Mouse (Mus musculus) limb, embryonic 12.5 days (tissue): ENCODE data around the gene 9130213A22Rik. TPM values are rescaled to one million over a fixed set of nuclear protein-coding genes. Genes with fewer than 3 reads are reported as not detected.

Experiments used
- ATAC-seq: fragments of 200-750 bp; cut with Nextera tagmentation; 2 replicates; pipeline ENCODE4 v1.8.0; 2017; ENCODE audit warnings: low read depth, moderate TSS enrichment; ENCODE audit not compliant: insufficient number of reproducible peaks, insufficient read depth, low FRiP score, low TSS enrichment
- H3K27ac ChIP-seq: fragments of 300-500 bp; sonication (generic); 2 replicates; pipeline ENCODE4 v1.5.1; 2016; ENCODE audit warnings: mild to moderate bottlenecking, moderate library complexity
- H3K27me3 ChIP-seq: fragments of 300-500 bp; sonication (generic); 2 replicates; pipeline ENCODE4 v1.6.1; 2016; ENCODE audit warnings: mild to moderate bottlenecking, moderate library complexity
- H3K36me3 ChIP-seq: fragments of 300-500 bp; sonication (generic); 2 replicates; pipeline ENCODE4 v1.6.1; 2016; ENCODE audit warnings: mild to moderate bottlenecking, moderate library complexity
- H3K4me1 ChIP-seq: fragments of 300-500 bp; sonication (generic); replicated peaks from 2 replicates; pipeline ENCODE4 v1.6.1; 2016
- H3K4me2 ChIP-seq: fragments of 300-500 bp; sonication (generic); 2 replicates; pipeline ENCODE4 v1.6.1; 2016; ENCODE audit warnings: mild to moderate bottlenecking, moderate library complexity
- H3K4me3 ChIP-seq: fragments of 300-500 bp; sonication (generic); replicated peaks from 2 replicates; pipeline ENCODE4 v1.5.1; 2016; ENCODE audit warnings: mild to moderate bottlenecking
- H3K9ac ChIP-seq: fragments of 300-500 bp; sonication (generic); replicated peaks from 2 replicates; pipeline ENCODE4 v1.6.1; 2016; ENCODE audit warnings: mild to moderate bottlenecking, moderate library complexity
- H3K9me3 ChIP-seq: fragments of 300-500 bp; sonication (generic); 2 replicates; pipeline ENCODE4 v1.6.1; 2016; ENCODE audit warnings: mild to moderate bottlenecking, moderate library complexity
- WGBS: fragments of 180-500 bp; shearing (Covaris S2); methylation state at CpG from one replicate; pipeline ENCODE4 v1.1.7; 2016; 5-methylcytosine and 5-hydroxymethylcytosine counted together
- polyA plus RNA-seq: library from polyadenylated mRNA; unstranded; fragments of >200 nt; fragmentation: Nextera tagmentation; extraction: Ambion mirVana; gene quantifications from 2 replicates; pipeline ENCODE4 v1.2.1, GENCODE M21; 2016

Gene 9130213A22Rik
- polyA plus RNA-seq, 1 experiment from 2014 or later = 0.76 TPM

DNA sequence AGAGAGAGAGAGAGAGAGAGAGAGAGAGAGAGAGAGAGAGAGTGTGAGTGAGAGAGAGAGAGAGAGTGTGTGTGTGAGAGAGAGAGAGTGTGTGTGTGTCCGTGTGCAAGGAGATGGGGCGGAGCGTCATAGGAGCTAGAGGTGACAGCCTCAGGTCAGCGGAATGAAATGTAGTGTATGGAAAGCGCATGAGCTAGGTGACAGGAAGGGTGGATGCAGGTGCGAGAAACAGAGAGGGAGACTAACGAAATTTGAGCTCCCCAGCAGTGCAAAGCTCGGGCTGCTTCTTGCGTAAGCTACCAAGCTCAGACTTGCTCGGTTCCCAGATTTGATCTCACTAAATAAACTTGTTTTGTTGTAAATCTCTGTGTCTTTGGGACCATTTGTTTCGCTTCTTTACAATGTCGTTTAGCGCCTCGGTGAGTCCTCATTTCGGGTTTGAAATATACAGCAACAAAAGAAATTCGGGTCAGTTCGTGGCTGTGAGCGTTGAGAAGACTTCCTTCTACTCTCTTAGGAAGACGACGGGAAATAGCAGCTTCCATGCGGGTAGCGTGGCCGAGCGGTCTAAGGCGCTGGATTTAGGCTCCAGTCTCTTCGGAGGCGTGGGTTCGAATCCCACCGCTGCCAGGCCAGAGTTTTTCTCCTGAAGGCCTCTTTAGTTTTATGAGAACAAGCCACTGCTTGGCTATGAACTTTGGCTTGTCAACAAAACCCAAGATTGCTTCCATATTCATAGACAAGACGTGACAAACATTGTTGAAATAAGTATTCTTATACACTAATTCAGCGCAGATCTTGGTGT lies 1.5 kb upstream of the 9130213A22Rik start:
- Histone ChIP-seq H3K27ac (peak overlapping the region; percentile 73), H3K36me3 (no peaks in the 10 kb centered on the region), H3K9ac (peak overlapping the region; percentile 53), H3K9me3 (no peaks in the 10 kb centered on the region), H3K4me2 (peak overlapping the region; percentile 97), H3K4me3 (peak overlapping the region; percentile 81), H3K27me3 (peaks cover 26% of the 10 kb centered on the region), H3K4me1 (peaks cover 40% of the 10 kb centered on the region)
- WGBS = under 1% methylated on average over 31 of the region's 31 CpGs
- ATAC-seq = peak; percentile 50

DNA sequence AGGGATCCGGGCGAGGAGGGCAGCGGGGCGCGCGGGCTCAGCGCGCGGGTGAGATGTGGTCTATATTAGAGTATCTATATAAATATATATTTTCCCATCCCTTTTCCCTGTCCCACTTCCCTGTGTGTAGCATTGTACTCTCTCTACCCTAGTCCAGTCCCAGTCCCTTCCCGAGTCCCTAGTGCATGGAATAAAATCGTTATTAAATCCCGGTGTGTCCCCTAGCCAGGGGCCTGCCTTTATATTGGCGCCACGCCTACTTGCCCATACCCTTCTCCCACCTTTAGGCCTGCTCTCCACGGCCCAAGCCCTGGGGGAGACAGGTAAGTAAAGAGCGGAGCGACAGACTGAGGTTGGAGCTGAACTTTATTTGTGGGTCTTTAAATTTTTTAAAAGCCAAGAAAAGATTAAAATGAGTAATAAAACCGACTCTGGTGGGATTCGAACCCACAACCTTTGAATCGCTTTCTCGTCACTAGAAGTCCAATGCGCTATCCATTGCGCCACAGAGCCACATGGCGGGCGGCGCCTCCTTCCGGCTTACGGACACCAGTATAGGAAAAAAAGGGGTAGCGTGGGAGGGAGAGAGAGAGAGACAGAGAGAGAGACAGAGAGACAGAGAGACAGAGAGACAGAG lies 785 bp upstream of the 9130213A22Rik start:
- Histone ChIP-seq H3K27ac (peak overlapping the region; percentile 86), H3K4me1 (peaks cover 42% of the 10 kb centered on the region), H3K4me3 (peak overlapping the region; percentile 81), H3K27me3 (peaks cover 26% of the 10 kb centered on the region), H3K4me2 (peak overlapping the region; percentile 97), H3K36me3 (no peaks in the 10 kb centered on the region), H3K9ac (peak overlapping the region; percentile 74), H3K9me3 (no peaks in the 10 kb centered on the region)
- under 1% methylated on average over 29 of the region's 29 CpGs for WGBS
- ATAC-seq = peak; percentile 18

DNA sequence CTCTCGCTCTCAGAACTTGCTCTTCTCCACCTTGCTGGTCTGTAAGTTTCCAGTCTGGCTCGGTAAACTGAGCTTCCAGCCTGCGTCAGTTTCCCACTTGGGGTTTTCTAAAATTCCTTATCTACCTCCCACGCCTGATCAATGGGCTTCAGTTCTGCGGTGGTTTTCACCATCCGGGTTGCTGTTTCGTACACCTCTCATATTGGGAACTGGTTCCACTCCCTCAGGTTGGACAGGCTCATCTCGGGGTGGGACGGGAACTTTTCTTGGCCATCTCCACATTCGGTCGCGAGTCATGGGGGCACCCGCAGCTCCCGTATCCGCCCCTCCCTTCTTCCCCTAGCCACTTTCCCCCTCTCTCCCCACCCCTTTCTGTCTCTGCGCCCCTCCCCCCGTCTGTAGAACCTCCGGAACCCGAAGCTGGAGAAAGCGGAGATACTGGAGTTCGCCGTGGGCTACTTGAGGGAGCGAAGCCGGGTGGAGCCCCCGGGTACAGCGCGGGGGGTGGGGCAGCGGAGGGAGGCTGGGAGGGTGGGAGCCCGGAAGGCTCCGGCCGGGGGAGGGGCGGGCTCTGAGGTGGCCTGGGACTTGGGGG lies 551 bp downstream of the 9130213A22Rik start:
- H3K4me1 ChIP-seq = peaks cover 48% of the 10 kb centered on the region
- ATAC-seq = no peak
- peak overlapping the region; percentile 74 for H3K9ac ChIP-seq
- no peaks in the 10 kb centered on the region for H3K9me3 ChIP-seq
- peak overlapping the region; percentile 97 for H3K4me2 ChIP-seq
- WGBS = under 1% methylated on average over 32 of the region's 32 CpGs
- H3K27ac ChIP-seq = peak overlapping the region; percentile 86
- H3K36me3 ChIP-seq = no peaks in the 10 kb centered on the region
- peak overlapping the region; percentile 81 for H3K4me3 ChIP-seq
- H3K27me3 ChIP-seq = peaks cover 17% of the 10 kb centered on the region

- no peaks in the 10 kb centered on the region for H3K36me3 ChIP-seq
- H3K4me2 ChIP-seq = peak overlapping the region; percentile 97
- H3K4me1 ChIP-seq = peaks cover 43% of the 10 kb centered on the region
- H3K27me3 ChIP-seq = peaks cover 20% of the 10 kb centered on the region
- ATAC-seq = no peak
- H3K4me3 ChIP-seq = peak overlapping the region; percentile 81
- no peaks in the 10 kb centered on the region for H3K9me3 ChIP-seq
- H3K9ac ChIP-seq = peak overlapping the region; percentile 74
- no peak overlapping the region for H3K27ac ChIP-seq
- WGBS = under 1% methylated on average over 33 of the region's 33 CpGs
These were observed 1.2 kb downstream of the 9130213A22Rik start for GRCm38 (mm10) chr11:69121001-69121740.

DNA sequence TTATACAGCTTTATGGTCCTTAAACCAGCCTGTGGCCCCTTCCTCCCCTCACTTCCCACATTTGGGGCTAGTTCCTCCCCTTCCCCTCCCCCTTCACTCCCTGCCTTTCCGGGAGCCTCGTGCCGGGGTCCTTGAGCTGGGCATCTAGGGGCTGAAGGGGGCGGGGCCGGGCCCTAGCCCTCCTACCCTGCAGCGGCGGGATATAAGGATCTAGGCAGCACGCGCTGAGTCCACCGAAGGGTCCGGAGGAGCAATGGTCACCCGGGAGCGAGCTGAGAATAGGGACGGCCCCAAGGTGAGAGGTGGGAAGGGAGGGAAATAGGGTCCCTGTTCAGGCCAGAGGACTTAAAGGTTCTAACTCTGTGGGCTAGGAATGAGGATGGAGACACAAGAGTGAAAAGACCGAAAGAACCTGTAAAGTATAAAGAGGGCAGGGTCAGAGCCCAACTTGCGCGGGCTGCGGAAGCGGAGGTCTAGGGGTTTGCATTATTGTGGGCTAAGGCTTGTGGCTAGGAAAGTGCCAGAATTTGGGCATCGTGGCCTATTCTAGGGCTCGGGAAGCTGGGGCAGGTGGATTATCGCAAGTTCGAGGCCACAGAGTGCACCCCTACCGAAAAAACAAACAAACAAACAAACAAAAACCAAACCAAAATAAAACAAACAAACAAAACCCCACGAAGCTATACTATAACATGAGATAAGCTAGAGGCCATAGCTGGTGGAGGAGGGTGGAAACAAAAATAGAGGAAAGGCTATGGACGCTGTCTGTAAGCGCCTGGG lies 2.0 kb downstream of the 9130213A22Rik start, which contains the start of gene Hes7:
Gene Hes7, plus strand, starts transcription at position 184 of the 780 bp plus-strand sequence.
- H3K4me2 ChIP-seq = peak within 1 kb of the TSS; percentile 97
- H3K27ac ChIP-seq = no peak within 1 kb of the TSS
- peaks cover 37% of the 10 kb centered on the region for H3K4me1 ChIP-seq
- ATAC-seq = no peak
- H3K4me3 ChIP-seq = peak within 1 kb of the TSS; percentile 81
- peak within 1 kb of the TSS; percentile 74 for H3K9ac ChIP-seq
- H3K9me3 ChIP-seq = no peaks in the 10 kb centered on the region
- WGBS = 1% methylated on average over 27 of the region's 27 CpGs
- no peaks in the 10 kb centered on the region for H3K36me3 ChIP-seq
- H3K27me3 ChIP-seq = peaks cover 26% of the 10 kb centered on the region

DNA sequence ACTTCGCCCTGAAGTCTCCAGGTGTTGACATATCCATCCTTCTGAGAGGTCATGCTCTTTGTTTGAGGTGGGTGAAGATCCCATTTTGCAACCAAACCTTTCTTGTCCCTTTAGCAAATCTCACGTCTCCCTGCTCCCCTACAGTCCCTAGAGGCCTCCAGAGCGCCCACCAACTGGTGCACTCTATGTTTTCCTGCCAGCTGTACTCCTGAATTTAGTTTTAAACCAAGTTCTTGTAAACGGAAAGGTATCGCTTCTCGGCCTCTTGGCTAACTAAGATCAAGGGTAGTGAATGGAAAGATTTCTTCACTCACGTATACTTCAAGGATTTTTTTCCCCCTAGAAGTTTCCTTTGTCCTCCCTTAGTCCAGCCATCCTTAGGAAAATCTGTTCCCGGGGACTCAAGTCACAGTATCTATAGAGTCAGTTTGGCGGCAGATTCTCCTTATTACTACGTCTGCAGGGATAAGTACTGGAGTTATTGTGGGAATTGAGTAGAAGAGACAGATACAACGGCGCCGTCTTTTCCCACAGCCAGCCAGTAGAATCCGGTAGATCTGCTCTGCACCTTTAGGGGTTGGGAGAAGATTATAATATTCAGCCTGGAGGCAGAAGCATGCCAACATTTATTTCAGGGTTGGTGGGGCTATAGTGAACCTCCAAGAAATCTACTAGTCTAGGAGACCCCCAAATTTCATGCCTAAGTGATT lies 2.8 kb downstream of the 9130213A22Rik start:
- Histone ChIP-seq H3K4me3 (peak overlapping the region; percentile 81), H3K36me3 (no peaks in the 10 kb centered on the region), H3K9me3 (no peaks in the 10 kb centered on the region), H3K4me1 (peaks cover 37% of the 10 kb centered on the region), H3K9ac (no peak overlapping the region), H3K27me3 (peaks cover 26% of the 10 kb centered on the region), H3K27ac (no peak overlapping the region), H3K4me2 (peak overlapping the region; percentile 97)
- no peak for ATAC-seq
- 21% methylated on average over 14 of the region's 14 CpGs for WGBS

DNA sequence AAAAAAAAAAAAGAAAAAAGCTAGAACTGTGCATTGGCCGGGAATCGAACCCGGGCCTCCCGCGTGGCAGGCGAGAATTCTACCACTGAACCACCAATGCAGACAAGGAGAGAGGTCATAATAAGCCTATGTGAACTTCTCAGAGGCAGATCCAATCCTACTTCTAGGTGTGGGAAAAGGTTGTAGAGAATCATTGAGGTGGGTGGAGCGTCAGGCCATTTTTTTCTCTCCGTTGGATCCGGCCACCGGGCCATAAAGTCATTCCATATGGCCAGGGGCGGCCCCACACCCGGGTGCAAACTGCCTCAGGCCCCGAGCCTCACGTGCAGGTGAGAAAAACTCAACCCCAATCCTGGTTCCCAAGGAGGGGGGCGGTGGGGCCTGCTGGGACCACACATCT lies 3.6 kb downstream of the 9130213A22Rik start:
- Histone ChIP-seq H3K4me1 (peaks cover 37% of the 10 kb centered on the region), H3K36me3 (no peaks in the 10 kb centered on the region), H3K9ac (no peak overlapping the region), H3K4me2 (peak overlapping the region; percentile 97), H3K27ac (no peak overlapping the region), H3K4me3 (peak overlapping the region; percentile 81), H3K27me3 (peaks cover 26% of the 10 kb centered on the region), H3K9me3 (no peaks in the 10 kb centered on the region)
- peak; percentile 24; the same call in 1 of the 2 replicates for ATAC-seq
- WGBS = under 1% methylated on average over 15 of the region's 15 CpGs

DNA sequence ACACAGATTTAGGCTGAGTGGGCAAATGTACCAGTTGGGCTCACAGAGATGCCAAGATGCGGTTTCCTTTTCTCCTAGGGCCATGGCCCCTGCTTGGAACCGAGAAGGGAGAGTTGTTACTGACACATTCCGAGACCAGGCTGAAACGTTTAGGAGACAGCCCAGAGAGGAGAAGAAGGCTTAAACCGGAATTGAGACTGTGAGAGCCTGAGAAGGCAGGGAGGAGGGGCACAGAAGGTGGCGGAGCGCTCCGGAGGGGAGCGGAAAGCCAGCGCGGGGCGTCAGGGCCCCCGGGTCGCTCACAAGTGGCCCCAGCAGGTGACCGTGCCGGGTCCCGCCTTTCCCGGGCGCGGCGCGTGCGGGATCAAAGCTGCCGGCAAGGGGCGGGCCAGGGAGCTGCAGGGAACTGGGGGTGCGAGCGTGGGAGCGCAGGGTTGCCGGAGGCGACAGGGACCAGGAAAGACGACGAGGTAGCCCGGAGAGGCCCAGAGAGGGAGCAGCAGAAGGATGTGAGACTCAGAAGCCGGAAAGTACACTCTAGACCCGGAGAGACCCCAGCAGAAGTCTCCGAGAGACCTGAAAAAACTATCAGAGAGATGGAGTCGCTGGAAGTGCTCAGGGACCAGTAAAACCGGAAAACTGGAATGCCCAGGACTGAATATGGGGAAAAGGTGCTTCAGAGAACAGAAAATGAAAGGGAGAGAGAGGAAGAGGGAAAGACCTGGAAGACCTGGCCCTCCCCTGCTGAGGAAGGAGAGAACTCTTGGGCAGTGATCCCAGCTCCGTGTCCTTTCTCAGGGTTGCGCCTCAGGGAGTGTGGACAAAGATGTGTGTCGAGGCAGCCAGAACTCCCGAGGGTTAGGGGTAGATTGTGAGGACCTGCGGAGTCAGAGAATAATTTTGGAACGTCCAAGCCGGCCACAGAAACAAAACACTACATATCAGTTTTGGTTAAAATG lies 4.4 kb downstream of the 9130213A22Rik start:
- H3K4me2 ChIP-seq = peak overlapping the region; percentile 97
- H3K4me3 ChIP-seq = peak overlapping the region; percentile 81
- peaks cover 26% of the 10 kb centered on the region for H3K27me3 ChIP-seq
- peaks cover 34% of the 10 kb centered on the region for H3K4me1 ChIP-seq
- ATAC-seq = no peak
- H3K9ac ChIP-seq = peak overlapping the region; percentile 78
- H3K27ac ChIP-seq = peak overlapping the region; percentile 84
- no peaks in the 10 kb centered on the region for H3K36me3 ChIP-seq
- under 1% methylated on average over 45 of the region's 45 CpGs for WGBS
- H3K9me3 ChIP-seq = no peaks in the 10 kb centered on the region

DNA sequence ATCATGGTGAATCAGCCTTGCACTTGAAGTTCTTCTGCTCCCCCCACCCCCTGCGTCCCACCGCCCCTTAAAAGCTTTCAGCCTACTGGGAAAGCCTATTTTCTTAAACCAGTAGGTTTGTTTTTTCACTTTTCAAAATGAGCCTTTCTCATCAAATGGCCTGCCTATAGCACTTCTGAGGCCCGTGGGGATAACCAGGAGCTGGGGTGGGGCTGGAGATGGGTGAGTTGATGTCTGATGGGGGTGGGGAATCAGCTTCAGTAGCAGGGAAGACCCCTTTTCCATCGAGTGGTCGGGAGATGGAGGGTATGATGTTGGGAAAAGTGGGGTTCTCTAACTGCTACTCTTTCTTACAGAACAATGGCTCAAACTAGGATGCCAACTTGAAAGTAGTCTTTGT lies 5.5 kb downstream of the 9130213A22Rik start:
- peaks cover 33% of the 10 kb centered on the region for H3K27me3 ChIP-seq

More for the DNA sequence above, 5.5 kb downstream of the 9130213A22Rik start:
- Histone ChIP-seq H3K9me3 (no peaks in the 10 kb centered on the region), H3K36me3 (no peaks in the 10 kb centered on the region), H3K4me1 (peaks cover 34% of the 10 kb centered on the region), H3K27ac (no peak overlapping the region), H3K4me2 (peak overlapping the region; percentile 97), H3K9ac (no peak overlapping the region), H3K4me3 (no peak overlapping the region)
- ATAC-seq = no peak
- 46% methylated on average over 5 of the region's 5 CpGs for WGBS
